Mouse (Mus musculus) ovary, postnatal 14 days (tissue): ENCODE measurements around the gene Tulp2.
"Not testable (repeated sequence)": the region's sequence is repeated elsewhere in the genome, so short reads cannot be mapped to it uniquely, and the experiment has no call there.

Experiments used
- DNase-seq: peaks from one replicate; pipeline ENCODE4 v3.0.0; 2022; ENCODE audit warnings: low spot score

The Tulp2 gene

DNA sequence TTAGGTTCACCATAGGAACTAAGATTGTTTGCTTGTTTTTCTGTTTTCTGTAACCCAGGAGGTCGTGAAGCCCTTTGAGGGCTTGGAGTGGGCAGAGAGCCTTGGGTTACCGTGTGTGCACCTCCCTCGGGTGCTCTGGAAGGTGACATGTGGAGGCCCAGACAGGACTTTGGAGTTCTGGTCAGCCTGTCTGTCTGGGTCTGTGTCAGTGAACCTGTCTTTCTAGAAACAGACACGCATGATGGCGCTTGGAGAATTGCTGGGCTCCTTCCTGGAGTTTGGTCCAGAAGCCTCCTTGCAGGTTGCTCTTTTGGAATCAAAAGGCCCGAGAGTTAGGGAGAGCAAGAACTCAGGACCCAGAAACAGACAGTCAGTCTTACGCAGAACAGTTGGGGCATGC, 21.3 kb upstream of the Tulp2 start:
- no peak for DNase-seq

GRCm38 (mm10) chr7:45460860-45461314, 20.8 kb upstream of the Tulp2 start:
- no peak for DNase-seq

- no peak for DNase-seq
These were observed 20.4 kb upstream of the Tulp2 start for GRCm38 (mm10) chr7:45461326-45461725.

DNA sequence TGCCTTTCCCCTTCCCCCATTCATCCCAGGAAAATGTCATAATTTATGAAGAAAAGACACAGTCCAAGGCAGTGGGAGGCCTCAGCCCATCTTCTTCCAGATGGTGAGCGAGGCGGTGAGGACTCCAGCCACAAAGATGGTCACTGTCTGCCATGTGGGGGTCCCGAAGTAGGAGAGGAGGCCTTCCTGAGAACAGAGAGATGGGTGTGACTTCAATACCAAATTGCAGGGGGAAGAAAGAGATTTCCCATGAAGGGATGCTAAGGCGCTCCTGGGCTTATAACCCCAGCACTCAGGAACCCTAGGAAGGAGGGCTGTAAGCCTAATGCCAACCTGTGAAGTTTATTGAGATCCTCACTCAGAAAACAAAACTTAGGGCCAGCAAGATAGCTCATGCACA, 19.9 kb upstream of the Tulp2 start:
- no peak for DNase-seq

DNA sequence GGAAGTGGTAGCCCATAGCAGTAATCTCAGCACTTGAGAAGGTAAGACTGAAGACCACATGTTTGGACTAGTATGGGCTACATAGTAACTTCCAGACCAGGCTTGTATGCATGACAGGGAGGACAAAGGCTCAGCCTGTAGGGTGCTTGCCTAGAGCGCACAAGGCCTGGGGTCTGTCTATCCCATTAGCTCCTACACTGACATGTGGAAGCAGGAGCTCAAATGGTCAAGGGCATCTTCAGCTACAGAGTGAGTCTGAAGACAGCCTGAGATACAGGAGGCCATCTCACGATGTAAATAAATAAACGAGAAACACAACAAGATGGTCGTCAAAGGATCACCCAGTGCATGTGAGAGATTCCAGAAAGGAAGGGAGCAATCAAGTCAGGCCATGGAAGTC, 19.4 kb upstream of the Tulp2 start:
- no peak for DNase-seq

GRCm38 (mm10) chr7:45462868-45463267, 18.8 kb upstream of the Tulp2 start:
- not testable (repeated sequence) for DNase-seq

DNA sequence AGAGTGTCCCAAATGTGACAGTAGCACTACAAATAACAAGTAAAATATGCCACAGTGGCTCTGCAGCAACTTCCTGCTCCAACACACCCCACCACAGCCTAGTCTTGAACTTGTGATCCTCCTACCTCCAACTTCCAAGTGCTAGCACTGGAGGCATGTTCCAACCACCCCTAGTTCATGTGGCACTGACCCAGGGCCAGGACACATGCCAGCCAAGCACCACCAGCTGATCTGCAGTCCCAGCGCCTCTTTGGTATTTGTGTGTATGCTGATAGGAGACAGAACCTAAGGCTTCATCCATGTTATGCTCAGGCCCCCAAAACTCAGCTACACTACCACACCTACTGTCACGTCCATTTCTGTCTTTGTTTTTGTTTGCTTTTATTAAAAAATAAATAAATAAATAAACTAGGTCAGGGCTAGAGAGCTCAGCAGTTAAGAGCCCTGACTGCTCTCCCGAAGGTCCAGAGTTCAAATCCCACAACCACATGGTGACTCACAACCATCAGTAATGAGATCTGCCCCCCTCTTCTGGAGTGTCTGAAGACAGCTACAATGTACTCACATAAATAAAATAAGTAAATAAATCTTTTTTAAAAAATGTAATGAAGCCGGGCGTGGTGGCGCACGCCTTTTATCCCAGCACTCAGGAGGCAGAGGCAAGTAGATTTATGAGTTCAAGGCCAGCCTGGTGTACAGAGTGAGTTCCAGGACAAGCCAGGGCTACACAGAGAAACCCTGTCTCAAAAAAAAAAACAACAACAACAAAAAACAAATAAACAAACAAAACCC, 17.5 kb upstream of the Tulp2 start:
- DNase-seq, result no peak

- no peak for DNase-seq
These were observed 16.6 kb upstream of the Tulp2 start for GRCm38 (mm10) chr7:45465112-45465511.

DNA sequence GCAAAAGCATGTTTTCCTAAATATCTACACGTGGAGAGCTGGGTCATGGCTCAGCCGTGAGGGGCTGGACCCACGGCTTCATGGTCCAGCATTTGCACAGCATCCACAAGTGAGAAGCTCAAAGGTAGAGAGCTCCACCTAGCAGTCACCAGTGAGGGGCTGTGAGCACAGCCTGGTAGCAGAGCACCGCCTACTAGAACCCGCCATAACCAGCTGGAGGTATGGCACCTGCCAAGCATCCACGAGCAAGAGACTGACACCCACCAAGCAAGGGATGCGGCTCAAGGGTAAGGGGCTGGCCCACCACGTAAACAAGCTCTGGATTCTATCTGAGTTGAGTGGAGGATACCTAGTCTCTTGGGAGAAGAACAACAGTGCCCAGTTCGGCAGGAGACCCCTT, 16.1 kb upstream of the Tulp2 start:
- DNase-seq, result no peak

DNA sequence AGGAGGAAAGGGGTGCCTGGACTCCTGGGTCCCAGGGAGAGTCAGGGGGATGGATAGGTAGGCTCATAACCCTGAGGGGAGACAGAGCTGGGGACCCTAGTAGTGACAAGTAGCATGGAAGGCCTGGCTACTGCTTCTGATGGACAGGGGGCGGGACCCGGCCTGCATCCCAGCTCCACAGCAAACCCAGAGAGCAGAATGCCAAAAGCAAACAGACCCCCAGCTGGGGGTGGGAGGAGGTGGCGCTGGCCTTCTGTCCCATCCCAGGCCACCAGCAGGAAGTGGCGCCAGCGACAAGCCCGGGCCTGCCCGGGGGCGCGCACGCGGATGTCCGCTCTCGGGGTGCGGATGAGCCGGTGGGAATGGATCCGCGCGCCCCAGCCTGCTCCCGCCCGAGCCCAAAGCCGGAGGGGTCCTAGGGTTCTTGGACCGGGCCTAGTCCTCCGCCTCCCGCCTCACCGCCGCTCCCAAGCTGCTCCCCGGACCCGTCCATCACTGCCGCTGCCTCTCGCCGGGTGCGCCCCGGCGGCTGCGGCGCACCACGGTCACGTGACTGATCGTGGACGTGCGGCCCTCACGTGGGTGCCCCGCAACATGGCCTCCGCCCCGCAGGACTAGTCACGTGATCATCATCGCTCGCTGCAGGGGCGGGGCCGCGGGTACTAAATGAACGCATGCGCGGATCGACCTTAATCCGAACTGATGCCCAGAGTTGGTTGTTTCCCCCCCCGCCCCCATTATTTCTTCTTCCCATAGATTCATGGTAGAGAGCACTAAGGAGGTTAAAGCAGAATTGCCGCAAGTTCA, 15.2 kb upstream of the Tulp2 start, which contains the start of gene Bax:
Gene Bax, minus strand, starts transcription at position 616 of the 807 bp plus-strand sequence.
- DNase-seq, result peak; percentile 91

DNA sequence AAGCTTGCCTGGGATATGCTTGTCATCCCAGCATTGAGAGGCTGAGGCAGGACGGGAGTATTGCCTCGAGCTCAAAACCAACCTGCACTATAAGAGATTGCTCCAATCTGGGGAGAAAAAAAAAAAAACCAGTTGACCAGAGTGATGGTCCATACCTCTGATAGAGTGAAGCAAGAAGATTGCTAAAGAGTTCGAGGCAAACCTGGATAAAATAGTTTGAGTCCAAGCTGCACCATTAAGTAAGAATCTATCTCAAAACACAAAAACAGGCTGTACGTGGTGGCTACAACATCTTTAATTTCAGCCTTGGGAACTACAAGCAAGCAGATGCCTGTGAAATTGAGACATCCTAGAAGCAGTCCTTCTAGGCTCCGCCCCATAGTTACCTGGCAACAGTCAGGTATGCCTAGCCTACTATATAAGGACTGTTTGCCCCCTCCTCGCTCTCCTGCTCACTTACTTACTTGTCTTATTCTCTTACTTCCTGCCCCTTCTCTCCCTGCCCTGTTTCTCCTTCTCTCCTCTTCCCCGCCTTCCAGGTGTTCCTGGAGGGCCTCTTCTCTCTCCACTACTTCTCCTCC, 14.5 kb upstream of the Tulp2 start:
- DNase-seq, result no peak

DNA sequence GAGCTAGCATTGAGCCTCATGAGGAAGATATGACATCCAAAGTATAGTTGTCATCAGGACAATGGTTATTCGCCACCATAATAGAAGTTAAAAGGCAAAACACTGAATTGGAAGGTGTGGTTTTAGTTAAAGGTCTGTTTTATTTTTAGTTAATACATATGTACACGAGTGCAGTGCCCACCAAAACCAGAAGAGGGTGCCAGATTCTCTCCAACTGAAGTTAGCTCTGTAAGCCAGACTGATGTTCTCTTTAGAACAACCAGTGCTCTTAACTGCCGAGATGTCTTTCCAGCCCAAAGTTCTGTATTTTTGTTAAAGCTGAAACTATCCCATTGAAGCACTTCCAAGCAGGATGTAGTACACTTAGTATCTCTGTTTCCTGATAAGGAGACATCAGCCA, 10.8 kb upstream of the Tulp2 start:
- DNase-seq, result peak; percentile 65

- DNase-seq, result no peak
These were observed 6.2 kb upstream of the Tulp2 start for GRCm38 (mm10) chr7:45475291-45475969.

- no peak for DNase-seq
These were observed 5.2 kb upstream of the Tulp2 start for GRCm38 (mm10) chr7:45476453-45476852.

DNA sequence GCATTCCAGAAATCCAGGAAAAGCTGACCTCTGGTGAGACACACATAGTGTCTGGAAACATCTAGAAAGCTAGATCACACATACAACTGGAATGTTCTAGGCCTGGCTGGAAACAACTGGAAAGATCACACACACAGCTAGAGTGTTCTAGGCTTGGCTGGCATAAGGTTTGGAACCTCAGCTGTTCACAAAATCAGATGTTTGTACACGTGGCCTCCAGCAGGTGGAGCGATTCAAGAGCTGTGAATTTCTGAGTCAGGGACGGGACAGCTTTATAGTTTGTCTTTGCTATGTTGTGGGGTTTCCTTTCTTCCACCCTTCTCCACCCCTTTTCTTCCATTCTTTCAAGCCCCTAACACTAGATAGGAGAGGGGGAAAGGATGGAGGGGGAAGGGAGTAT, 4.7 kb upstream of the Tulp2 start:
- no peak for DNase-seq

DNA sequence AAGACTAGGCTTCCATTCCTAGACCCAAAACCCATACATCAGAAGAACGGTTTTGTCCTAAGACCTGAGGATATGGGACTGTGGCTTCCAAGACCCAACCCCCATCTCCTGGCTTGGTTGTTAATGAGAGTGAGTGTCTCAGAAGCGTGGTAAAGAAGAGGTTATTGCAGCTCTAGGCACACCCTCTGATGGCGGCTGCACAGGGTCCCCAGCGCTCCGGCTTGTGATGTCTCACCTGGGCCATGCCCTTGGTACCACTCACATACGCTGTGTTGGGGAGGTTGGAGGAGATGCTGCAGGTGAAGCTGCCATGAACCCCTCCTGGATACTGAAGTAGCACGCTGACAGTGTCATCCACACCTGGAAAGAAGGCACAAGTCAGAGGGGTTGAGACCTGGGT, 2.9 kb upstream of the Tulp2 start:
- no peak for DNase-seq

- DNase-seq, result not testable (repeated sequence)
These were observed 1.4 kb upstream of the Tulp2 start for GRCm38 (mm10) chr7:45480310-45480709.

DNA sequence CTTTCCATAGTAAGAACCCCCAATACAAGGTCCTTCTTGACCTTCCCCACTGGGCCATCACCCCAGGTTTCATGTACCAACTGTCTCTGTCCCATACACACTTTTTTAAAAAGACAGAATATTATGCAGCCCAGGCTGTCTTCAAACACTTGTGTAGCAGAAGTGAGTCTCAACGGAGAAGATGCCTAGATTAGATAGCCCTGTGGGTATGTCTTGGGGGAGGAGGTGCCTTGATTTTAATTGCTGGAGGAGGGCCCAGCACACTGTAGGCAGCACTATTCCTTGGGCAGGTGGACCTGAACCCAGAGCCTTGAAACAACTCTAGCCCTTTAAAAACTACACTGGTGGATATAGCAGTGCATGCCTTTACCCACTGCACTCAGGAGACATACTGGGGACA, 489 bp downstream of the Tulp2 start:
- DNase-seq, result no peak

DNA sequence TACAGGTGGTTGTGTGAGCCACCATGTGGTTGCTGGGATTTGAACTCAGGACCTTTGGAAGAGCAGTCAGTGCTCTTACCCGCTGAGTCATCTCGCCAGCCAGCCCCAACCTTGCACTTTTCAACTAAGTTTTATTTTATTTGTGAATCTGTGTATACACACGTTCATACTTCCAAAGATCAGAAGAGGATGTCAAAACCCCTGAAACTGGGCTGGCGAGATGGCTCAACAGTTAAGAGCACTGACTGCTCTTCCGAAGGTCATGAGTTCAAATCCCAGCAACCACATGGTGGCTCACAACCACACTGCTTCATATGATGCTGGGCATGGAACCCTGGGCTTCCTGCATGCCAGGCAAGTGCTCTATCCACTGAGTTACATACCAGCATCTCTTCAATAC, 3.3 kb downstream of the Tulp2 start:
- not testable (repeated sequence) for DNase-seq

- no peak for DNase-seq
These were observed 4.5 kb downstream of the Tulp2 start for GRCm38 (mm10) chr7:45486158-45486557.

DNA sequence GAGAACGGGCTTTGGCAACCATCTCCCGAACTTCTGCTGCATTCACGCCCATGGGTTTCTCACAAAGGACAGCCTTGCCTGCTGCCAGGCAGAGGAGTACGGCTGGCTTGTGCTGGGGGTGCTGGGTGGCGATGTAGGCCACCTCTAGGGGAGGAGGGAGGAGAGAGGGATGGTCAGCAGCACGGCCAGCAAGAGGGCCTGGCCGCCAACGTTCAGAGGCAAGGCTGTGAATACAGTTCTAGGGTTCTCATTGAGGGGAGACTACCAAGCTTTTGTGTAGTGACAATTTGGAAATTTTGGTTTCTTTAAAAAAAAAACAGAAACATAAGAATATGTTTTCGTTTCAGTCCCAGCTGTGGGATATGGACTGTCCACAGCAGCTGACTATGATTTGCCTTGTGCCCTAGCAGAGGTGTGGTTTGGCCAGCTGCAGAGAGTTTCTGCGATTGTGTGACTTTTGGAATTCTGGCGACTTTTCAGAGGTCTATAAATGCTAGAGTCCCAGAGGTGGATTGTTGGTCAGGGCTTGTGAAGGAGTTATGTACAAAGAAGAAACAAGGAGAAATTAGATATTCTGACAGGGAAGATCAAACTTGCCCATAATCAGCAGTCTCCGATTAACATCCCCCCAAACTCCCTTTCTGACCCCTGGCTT, 5.2 kb downstream of the Tulp2 start, which contains the start of gene Gm45808:
Gene Gm45808, minus strand, starts transcription at position 51 of the 655 bp plus-strand sequence.
- no peak for DNase-seq

GRCm38 (mm10) chr7:45487861-45488292, 6.2 kb downstream of the Tulp2 start:
- DNase-seq, result no peak
